Mouse (Mus musculus) left cerebral cortex, postnatal 14 days (tissue): Measurements from ENCODE around the gene Top2b. TPM values are rescaled to one million over a fixed set of nuclear protein-coding genes. Genes with fewer than 3 reads are reported as not detected.
A peak's percentile ranks its signal among the peaks of the same experiment; 100 is the strongest.

ENCODE experiments used
- DNase-seq, 2 experiments: peaks; one replicate each; pipeline ENCODE4 v3.0.0; 2021 to 2022; ENCODE audit warnings: low spot score in 2 of 2, mixed read lengths in 1 of 2
- intact Hi-C: fragments of 180-260 bp; cut with DNase I; formaldehyde crosslinking; loops from one replicate; pipeline ENCODE4 v1.15.1; 2025
- total RNA-seq, 2 experiments: library from RNA; stranded (reverse); gene quantifications; 2 replicates each; pipeline ENCODE4 v1.2.3; 2021

Top2b gene
- total RNA-seq, 2 experiments from 2014 or later, result 119 to 127 TPM

DNA sequence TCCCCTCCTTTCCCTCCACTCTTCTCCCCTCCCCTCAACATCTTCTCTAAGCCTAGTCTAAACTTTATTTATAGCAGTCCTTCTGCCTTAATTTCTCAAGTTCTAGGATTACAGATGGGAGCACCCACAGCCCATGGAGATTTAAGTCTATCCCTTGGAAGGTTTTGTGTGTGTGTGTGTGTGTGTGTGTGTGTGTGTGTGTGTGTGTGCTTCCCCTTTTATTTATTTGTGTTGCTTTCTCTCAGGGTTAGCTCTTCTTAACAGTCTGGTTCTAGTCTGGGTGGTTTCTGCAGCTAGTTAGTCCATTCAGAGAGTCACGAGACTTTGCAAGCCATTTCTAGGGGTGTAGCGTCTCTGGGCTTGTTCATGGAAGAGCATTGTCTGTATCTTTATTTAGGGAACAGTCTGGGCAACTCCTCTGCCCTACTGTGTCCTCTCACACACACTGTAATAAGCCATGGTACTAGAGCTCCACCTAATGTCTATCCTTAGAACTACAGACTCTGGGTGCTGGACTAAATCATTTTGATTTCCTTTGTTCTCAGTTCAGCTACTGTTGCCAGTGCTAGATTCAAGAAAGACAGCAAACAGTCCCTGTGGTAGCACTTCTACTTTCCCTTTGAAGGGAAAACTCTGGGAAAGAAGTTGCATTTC is 15.1 kb downstream of the Top2b start:
- peak; percentile 72 to 87 for DNase-seq
- intact Hi-C loops, result loop anchor here (5.0 kb wide), 1 partner anchor 133 kb away; the partner anchor contains the start of genes Ngly1 and Oxsm

DNA sequence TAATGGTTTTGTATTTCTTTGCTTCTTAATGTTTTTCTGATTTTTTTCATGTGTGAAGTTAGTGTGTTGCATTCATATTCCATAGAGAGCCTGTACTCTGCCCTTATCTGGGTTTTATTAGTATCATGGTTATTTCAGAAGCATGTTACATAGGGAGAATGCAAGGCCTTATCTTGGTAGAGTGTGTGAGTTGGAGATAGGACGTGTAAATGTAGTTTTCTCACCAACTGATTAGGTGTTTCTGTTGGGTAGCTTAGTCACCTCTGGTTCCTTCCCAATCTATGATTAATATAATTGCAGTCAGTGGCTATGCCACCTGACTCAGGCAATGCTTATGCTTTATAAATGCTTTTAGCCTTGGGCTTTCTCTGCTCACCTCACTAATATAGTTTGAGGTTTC is 19.8 kb downstream of the Top2b start:
- DNase-seq, result no peak
- intact Hi-C loops, result loop anchor here (5.0 kb wide), 1 partner anchor 137 kb away; the partner anchor contains the start of genes Ngly1 and Oxsm

DNA sequence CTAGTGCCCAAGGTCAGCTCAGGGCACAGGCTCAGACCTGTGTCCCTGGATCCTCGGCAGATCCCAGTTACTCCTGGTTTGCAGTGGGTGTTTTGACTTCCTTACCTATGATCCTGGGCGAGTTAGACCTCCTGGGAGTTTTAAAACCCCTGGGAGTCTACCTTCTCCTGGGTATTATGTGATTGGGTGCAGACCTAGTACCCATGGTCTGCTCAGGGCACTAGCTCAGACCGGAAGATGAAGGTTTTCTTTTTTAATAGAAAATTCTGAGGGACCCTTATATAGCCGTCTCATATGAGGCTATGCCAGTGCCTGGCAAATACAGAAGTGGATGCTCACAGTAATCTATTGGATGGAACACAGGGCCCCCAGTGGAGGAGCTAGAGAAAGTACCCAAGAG is 40.2 kb downstream of the Top2b start:
- intact Hi-C loops, result no loop called here
- DNase-seq, result no peak

DNA sequence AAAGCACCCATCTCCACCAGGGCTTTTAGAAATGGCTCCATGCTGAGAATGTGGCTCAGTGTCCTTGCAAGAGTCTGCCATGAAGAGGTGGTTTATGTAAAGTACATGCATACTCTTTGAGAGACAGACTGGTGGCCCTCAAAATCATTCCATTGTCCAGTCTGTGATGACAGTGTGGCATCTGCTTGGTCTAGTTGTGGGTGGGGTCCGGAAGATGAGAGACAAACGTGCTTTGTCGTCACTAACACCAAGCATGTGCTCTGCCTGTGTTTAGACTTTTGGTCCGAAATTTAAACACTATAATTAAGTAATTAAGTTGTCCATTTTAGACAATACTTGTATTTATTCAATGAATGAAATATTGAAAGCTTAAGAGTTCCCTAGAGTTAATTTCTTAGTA is 49.2 kb downstream of the Top2b start:
- intact Hi-C loops, result no loop called here
- no peak for DNase-seq

DNA sequence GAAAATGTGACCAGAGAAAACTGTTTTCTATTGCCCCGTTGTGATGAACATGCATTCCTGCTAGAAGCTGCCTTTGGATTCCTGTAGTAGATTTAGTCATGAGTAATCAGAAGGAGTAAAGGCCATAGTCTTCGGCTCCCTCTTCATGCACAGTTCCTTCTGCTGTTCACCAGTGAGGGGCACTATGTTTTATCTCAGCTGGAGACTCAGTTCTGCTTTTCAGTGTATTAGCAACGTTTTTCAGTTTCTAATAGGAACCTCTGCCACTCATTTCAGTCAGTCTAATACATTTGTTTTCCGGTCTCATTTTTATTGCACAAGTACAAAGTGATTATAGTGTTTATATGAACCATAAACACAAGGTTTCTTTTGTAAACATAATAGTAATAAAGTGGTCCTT is 62.6 kb downstream of the Top2b start:
- intact Hi-C loops, result no loop called here
- DNase-seq, result no peak

DNA sequence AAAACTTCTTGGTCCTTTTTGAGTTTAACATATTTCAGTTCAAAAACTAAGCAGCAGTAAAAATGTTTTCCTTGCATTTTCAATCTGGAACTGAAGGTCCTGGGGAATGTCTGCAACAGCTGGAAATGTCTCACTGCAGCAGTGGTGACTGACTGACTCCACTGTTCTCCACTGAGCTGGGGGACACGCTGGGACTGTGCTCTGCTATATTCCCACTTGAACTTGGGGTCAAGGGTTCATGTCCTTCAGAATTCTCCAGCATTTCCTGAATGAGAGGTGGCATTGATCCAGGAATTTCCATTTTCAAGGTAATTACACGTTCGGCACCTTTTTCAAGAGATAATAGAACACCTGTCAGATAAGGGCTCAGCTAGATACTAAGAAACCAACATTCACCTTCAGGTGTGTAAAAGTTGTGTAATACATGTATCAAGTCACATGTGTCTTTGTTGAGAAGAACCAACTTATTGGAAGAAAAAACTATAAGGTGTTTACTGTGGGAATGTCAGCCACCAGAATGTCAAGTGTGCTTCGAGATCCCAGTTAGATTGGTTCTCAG is 67.0 kb downstream of the Top2b start:
- intact Hi-C loops, result loop anchor here (10.0 kb wide), 2 partner anchors 973 to 1753 kb away; no protein-coding TSS in a partner anchor
- peak in 1 of 2 experiments; percentile 28 for DNase-seq

DNA sequence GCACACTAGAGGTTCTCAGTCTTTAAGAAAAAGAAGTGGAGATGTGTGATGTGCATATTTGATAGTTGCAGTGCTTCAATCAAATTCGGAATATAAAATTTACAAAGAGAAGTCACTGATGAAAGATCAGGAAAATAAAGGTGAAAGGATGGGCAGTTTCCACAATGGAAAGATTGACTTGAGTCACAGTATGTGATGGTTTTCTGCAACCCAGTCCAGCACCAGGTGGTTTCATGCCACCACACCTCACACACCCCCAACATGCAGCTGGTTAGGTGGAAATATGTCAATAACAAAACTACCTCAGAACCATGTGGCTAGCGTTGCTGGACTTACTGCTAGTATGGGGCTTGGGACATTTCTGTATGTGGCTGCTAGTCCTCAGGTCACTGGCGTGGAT is 67.6 kb downstream of the Top2b start:
- no peak for DNase-seq
- intact Hi-C loops, result loop anchor here (10.0 kb wide), 2 partner anchors 972 to 1752 kb away; no protein-coding TSS in a partner anchor

DNA sequence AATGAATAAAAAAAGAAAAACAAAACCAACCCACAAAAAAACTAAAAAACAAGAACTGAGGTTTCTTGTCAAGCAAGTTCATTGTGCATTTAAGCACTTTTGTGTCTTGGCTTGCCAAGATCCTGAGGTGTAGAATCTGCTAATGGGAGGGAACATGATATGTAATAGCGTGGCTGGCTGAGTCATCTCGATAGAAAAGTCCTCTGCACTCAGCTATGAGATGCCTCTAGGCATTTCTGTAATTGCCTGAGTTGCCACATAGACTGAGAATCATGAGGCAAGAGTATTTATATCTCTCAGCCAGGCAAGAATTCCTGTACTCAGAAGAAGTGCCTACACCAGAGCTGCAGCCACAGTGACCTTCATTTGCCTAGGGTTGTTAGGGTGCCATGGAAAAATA is 68.2 kb downstream of the Top2b start:
- intact Hi-C loops, result loop anchor here (10.0 kb wide), 2 partner anchors 972 to 1752 kb away; no protein-coding TSS in a partner anchor
- DNase-seq, result peak; percentile 41 to 70

DNA sequence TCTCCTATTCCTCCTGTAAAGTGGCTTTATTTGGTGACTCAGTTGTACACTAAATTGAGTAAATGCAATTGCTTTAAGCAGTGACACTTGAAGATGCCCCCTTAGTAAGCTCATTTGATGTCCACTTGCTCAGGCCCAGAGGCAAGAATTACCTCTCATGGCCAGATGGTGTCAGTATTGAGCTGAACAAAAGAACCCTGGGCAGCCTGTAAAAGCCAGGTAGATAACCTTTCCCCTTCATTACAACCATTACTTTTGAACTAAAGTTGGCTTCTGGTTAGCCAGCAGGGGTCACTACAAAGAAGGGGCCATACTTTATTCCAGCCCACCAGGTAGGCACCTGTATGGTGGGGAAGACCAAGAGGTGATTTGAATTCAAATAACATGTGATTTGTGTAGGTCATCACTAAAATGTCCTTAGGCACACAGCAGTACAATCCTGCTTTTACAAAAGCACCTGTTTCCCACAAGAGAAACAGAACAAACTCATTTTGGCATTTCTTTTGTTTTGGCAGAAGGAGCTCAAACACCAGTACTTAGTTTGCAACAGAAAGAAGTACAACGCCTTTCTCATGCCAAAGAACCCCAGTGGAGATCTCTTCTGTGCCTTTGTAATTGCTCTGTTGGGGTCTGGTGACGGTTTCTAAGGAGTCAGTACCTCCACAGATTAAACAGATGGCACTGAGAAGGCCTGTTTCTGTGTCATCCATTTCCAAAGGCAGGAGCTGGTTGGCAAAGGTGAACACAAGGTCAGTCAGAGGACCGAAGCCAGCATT is 69.6 kb downstream of the Top2b start:
- intact Hi-C loops, result loop anchor here (10.0 kb wide), 2 partner anchors 970 to 1750 kb away; no protein-coding TSS in a partner anchor
- peak; percentile 66 to 67 for DNase-seq

DNA sequence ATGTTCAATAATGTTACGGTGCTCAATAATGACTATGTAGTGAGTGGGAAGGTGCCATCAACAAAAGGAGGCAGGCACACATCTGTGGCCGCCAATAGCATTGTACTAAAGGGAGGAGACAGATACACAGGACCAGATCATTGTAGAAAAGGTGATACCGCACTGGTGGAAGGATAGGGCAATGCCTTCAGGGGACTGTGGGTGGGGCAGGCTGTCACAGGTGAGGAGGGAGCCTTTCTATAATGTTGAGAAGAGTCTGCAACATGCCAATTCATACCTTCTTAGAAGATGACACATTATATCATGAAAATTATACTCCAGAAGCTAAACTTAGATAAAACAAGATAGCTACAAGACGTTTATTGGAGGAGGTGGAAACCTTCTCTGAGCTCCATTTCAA is 72.4 kb downstream of the Top2b start:
- DNase-seq, result no peak
- intact Hi-C loops, result loop anchor here (10.0 kb wide), 2 partner anchors 967 to 1747 kb away; no protein-coding TSS in a partner anchor

DNA sequence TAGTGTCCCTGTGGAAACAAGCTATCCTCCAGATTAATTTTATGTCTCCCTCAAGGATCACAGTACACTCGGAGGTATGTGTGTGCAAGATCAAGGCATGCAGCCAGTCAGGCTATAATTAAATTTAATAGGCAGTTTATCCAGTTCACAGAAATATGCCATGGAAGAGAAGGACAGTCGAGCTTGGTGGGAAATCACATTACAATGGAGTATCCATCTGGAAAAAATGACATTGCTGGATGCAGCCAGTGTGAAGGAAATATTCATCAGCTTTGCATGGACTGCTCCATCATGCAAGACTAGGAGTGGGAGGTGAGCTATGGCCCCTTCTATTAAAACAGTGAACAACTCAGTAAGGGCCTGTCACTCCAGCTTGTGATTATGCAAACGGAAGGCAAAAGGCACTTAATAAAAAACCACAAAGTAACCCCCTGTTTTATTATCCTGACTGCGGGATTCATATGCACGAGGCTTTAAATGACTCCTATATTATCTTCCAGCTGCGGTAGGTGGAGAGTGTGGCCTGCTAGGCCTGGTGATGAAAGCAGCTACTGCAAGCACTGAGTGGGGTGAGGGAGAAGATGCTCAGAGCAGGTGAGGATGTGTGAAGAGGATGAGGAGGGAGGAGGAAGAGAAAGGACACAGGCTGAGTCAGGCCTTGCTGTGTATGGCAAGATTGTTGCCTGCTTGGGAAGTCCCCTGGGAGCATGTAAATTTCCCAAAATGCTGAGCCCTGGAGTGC is 74.6 kb downstream of the Top2b start:
- no peak for DNase-seq
- intact Hi-C loops, result loop anchor here (10.0 kb wide), 2 partner anchors 965 to 1745 kb away; no protein-coding TSS in a partner anchor

DNA sequence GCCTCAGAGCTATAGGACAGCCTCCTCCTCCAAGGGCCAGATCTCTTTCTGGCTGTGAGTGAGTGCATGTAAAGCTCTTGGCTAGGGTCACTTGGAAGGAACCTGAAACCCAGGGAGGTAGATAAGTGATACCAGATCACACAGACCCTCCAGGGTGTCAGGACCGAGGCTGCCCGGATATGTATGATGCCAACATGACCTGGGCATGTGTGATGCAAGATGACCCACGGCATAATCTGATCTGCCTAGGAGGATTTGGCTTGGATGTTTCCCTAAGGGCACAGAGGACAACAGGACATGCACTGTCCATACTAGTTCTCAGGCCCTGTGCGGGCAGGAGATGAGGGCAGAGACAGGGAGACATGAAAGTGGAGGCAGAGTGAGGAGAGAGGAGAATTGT is 79.9 kb downstream of the Top2b start:
- intact Hi-C loops, result no loop called here
- DNase-seq, result no peak

DNA sequence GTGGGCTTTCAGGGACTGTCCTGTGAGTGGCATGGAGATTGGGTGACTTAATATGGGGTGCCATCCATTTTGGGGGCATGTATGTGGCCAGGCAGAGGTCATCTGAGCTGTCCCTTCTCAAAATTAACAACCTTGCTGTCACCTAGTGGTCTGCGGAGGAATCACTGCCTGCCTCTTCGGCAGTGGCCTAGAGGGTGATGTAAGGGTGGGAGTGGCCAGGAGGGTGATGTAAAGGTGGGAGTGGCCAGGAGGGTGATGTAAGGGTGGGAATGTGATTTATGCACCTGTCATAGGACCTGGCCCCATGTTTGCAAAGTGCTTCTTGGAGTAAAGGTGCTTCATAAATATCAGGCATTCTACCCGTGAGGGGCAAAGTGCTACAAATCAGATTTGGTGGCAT is 82.6 kb downstream of the Top2b start:
- no peak for DNase-seq
- intact Hi-C loops, result no loop called here

DNA sequence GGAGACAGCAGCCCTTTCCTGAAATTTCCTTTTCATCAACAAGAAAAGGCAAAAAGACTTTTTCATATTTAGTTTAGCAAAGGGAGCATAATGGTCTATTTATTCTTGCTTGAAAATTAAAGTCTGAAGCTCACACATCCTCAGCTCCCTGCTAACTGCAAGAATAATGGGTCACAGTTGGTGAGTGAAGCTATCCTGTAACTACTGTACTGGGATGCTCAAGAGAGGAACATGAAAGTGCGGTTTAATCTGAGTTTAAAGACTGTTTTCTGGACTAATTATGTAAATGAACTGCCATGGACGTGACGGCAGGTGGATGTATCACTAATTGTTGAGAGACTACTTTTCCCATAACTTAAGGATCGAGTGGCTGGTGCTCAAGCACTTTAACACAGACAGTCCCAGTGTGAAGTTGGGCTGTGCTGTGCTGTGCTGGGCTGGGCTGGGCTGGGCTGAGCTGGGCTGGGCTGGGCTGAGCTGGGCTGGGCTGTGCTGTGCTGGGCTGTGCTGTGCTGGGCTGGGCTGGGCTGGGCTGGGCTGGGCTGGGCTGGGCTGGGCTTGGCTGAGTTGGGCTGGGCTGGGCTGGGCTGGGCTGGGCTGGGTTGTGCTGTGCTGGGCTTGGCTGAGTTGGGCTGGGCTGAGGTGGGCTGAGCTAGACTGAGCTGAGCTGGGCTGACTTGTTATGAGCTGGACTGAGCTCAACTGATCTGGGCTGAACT is 83.4 kb downstream of the Top2b start:
- no peak for DNase-seq
- intact Hi-C loops, result no loop called here

DNA sequence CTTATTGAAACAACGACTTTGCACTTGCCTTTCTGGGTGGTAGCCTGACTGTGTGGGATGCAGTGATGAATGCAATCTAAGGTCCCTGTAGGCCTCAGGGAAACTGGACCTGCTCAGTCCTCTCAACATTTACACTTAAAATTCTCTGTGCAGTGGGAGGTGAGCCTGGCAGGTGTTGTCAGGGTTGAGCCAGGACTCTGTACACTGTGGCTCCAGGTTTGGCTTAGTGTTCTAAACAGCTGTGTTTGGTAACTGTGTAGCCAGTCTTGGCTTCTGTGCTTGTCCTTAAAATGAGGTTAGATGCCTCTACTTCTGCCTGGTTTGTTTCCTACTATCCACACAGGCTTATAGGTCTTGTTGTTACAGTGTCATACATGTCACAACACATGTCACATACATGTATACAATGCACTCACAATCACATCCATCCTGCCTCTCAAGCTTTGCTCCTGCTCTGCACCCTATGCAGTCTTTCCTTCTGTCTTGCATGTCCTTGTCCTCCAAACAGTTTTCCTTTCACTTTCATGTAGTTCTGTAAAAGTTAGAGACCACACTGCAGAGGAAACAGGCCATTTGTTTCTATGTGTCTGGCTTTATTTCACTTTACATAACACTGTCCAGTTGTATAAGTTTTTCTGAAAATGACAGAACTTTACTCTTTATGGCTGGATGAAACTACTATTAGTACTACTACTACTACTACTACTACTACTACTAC is 113.8 kb downstream of the Top2b start:
- intact Hi-C loops, result no loop called here
- no peak for DNase-seq

DNA sequence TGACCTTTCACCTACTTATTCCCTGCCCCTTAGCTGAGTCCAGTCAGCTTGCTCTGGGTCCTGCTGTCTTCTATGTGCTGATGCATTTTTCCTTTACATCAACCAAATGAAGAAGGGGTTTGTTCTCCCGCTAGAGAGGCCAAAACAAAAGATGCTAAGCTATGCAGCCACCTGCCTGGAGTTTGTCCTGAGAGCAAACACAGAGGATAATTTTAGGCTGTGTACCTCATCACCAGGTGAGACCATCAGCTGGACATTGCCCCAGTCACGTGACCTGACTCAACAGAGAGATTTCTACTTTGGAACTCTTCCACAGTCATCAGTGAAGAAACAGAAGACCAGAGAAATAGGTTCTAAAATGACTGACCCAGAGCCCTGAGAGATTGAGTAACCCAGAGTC is 114.5 kb downstream of the Top2b start:
- DNase-seq, result no peak
- intact Hi-C loops, result no loop called here

DNA sequence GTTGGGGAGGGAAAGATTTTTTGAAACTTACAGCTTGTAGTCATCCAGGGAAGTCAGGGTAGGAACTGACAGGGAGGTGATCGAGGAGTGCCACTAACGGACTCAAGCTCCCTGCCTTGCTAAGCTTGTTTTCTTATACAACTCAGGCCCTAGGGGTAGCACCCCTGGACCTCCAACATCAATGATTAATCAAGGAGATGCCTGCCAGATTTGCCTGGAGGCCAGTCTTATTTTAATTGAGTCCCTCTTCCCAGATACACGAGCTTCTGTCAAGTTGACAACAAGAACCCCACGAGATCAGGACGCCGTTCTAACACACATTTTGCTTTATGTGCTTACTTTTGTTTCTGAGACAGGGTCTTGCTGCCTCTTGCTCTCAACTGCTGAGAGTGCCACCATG is 115.6 kb downstream of the Top2b start:
- intact Hi-C loops, result no loop called here
- no peak for DNase-seq

DNA sequence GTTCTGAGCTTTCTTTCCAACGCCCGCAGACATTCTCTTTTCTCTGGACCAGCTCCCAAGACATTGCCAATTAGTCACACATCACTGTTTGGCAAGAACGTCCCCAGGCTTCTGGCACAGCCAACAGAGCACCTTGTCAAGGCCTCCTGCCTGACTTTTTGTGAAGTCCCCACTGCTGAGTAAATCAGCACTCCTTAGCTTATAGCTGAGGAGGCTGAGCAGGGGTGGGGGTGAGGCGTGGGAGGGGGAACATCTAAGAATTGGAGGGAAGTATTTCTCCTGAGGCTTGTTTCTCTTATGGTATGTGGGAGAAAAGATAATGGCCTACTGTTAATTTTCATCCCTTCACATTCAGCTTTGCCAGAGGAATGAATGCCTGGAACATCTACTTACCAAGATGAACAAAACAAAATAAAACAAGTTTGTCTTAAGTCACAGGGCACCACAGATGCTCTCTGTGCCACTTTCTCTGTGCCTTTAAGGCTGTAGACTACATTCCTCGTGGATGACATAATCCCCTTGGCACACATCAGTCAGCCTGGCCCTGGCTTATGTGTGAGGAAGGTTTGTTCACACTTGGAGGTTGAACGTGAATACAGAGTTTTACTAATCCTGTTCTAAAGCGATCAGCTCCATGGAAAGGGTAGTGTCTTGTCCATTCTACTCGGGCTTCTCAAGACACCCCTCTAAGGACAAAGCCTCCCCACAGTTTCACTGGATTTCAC is 118.8 kb downstream of the Top2b start:
- DNase-seq, result no peak
- intact Hi-C loops, result no loop called here
